Mouse (Mus musculus): ENCODE results near the gene Chp1. TPM values are rescaled to one million over a fixed set of nuclear protein-coding genes. Genes with fewer than 3 reads are reported as not detected.

The Chp1 gene
- polyA plus RNA-seq, 1 experiment from 2014 or later, result 92.4 TPM

Other genes with a start within 250 kb of the Chp1 start
- 6.8 and 8.2 TPM in 2 replicates for gene Dll4, start 221.9 kb upstream of the Chp1 start, polyA plus RNA-seq (2015; fragmentation: Nextera tagmentation; extraction: Ambion mirVana)
- 1.5 and 2.4 TPM in 2 replicates for gene Chac1, start 196.5 kb upstream of the Chp1 start, polyA plus RNA-seq (2015; fragmentation: Nextera tagmentation; extraction: Ambion mirVana)
- 3.6 and 3.9 TPM in 2 replicates for gene Ino80, start 70.0 kb upstream of the Chp1 start, polyA plus RNA-seq (2015; fragmentation: Nextera tagmentation; extraction: Ambion mirVana)
- gene Exd1, start 70 bp upstream of the Chp1 start, polyA plus RNA-seq (2015; fragmentation: Nextera tagmentation; extraction: Ambion mirVana), result 0.18 and 0.24 TPM in 2 replicates
- gene Nusap1, start 70.6 kb downstream of the Chp1 start, polyA plus RNA-seq (2015; fragmentation: Nextera tagmentation; extraction: Ambion mirVana), result 62.7 and 65.4 TPM in 2 replicates
- gene Oip5, start 70.8 kb downstream of the Chp1 start, polyA plus RNA-seq (2015; fragmentation: Nextera tagmentation; extraction: Ambion mirVana), result 22.3 and 24.9 TPM in 2 replicates
- gene Ndufaf1, start 115.1 kb downstream of the Chp1 start, polyA plus RNA-seq (2015; fragmentation: Nextera tagmentation; extraction: Ambion mirVana), result 41.1 and 48.1 TPM in 2 replicates
- 30.3 and 36.8 TPM in 2 replicates for gene Rtf1, start 127.4 kb downstream of the Chp1 start, polyA plus RNA-seq (2015; fragmentation: Nextera tagmentation; extraction: Ambion mirVana)
- 7.5 and 7.6 TPM in 2 replicates for gene Itpka, start 194.6 kb downstream of the Chp1 start, polyA plus RNA-seq (2015; fragmentation: Nextera tagmentation; extraction: Ambion mirVana)
- gene Ltk, start 212.7 kb downstream of the Chp1 start, polyA plus RNA-seq (2015; fragmentation: Nextera tagmentation; extraction: Ambion mirVana), result 1.7 and 2.1 TPM in 2 replicates
- 26.1 and 26.7 TPM in 2 replicates for gene Rpap1, start 239.8 kb downstream of the Chp1 start, polyA plus RNA-seq (2015; fragmentation: Nextera tagmentation; extraction: Ambion mirVana)